Mouse (Mus musculus) G1E (cell line): ENCODE data around the gene C87499.

Source experiments
- CTCF ChIP-seq: IDR thresholded peaks from 2 replicates; pipeline ENCODE4 v1.5.1; 2012; ENCODE audit warnings: low read depth, low read length, inconsistent platforms, mixed read lengths
- GATA1 ChIP-seq: IDR thresholded peaks from 2 replicates; pipeline ENCODE4 v1.6.1; 2012; ENCODE audit warnings: borderline replicate concordance, low read length, inconsistent platforms, mixed read lengths
- POLR2AphosphoS5 ChIP-seq: IDR thresholded peaks from 2 replicates; pipeline ENCODE4 v1.6.1; 2012; ENCODE audit warnings: low read depth, low read length, inconsistent platforms; ENCODE audit not compliant: insufficient replicate concordance
- TAL1 ChIP-seq: conservative IDR thresholded peaks from 2 replicates; pipeline ENCODE4 v1.6.1; 2012; ENCODE audit warnings: low read depth, low read length, inconsistent platforms, mixed read lengths

- TF ChIP-seq GATA1 (no peak), CTCF (no peak), TAL1 (no peak), POLR2AphosphoS5 (no peak)
These were observed 8.3 kb upstream of the C87499 start for GRCm38 (mm10) chr4:88642526-88642925.
